8 mouse cellular contexts compared by ENCODE assay signal in genomic region chr4:45108456-45109110, GRCm38 (mm10). TPM values are rescaled to one million over a fixed set of nuclear protein-coding genes. Genes with fewer than 3 reads are reported as not detected.
DNase-seq lines count a peak whose midpoint lies in the region; ATAC-seq and TF ChIP-seq lines count a peak whose summit lies in the region.

No protein-coding gene starts in this region.

- H3K4me1 ChIP-seq in midbrain, embryonic 15.5 days: peaks cover 13% of the 10 kb centered on the region
- H3K4me1 ChIP-seq in midbrain, embryonic 14.5 days (ENCODE audit: control insufficient read depth, insufficient read depth, low read length): peaks cover 8% of the 10 kb centered on the region
- H3K4me1 ChIP-seq in intestine, embryonic 14.5 days (replicated peaks; ENCODE audit: control insufficient read depth, insufficient read depth, low read length): peaks cover 12% of the 10 kb centered on the region
- H3K4me1 ChIP-seq in stomach, embryonic 15.5 days: peaks cover 9% of the 10 kb centered on the region

- H3K9me3 ChIP-seq in midbrain, embryonic 15.5 days: no peaks in the 10 kb centered on the region
- no peaks in the 10 kb centered on the region for H3K9me3 ChIP-seq in midbrain, embryonic 14.5 days (ENCODE audit: control insufficient read depth, low read length)
- H3K9me3 ChIP-seq in intestine, embryonic 14.5 days (ENCODE audit: control insufficient read depth, low read length): no peaks in the 10 kb centered on the region
- H3K9me3 ChIP-seq in stomach, embryonic 15.5 days: no peaks in the 10 kb centered on the region

- H3K4me2 ChIP-seq in midbrain, embryonic 15.5 days: peak overlapping the region; percentile 80
- H3K4me2 ChIP-seq in midbrain, embryonic 14.5 days (ENCODE audit: low read length): no peak overlapping the region
- peak overlapping the region; percentile 23; the same call in 1 of the 2 replicates for H3K4me2 ChIP-seq in intestine, embryonic 14.5 days (ENCODE audit: low read length)
- peak overlapping the region; percentile 66 for H3K4me2 ChIP-seq in stomach, embryonic 15.5 days

- no peak for TF ChIP-seq CTCF in gastrocnemius, adult 2 months (IDR thresholded peaks at IDR 0.05)

- ATAC-seq in midbrain, embryonic 15.5 days (replicated peaks): no peak
- no peak for ATAC-seq in midbrain, embryonic 14.5 days (ENCODE audit: low FRiP score, low TSS enrichment)
- no peak for ATAC-seq in intestine, embryonic 14.5 days (replicated peaks; ENCODE audit: low FRiP score, low TSS enrichment, low read depth)
- ATAC-seq in stomach, embryonic 15.5 days (ENCODE audit: insufficient read depth, low FRiP score, low read depth): no peak

- peaks cover 10% of the 10 kb centered on the region for H3K36me3 ChIP-seq in midbrain, embryonic 15.5 days (replicated peaks)
- peaks cover 13% of the 10 kb centered on the region for H3K36me3 ChIP-seq in midbrain, embryonic 14.5 days (ENCODE audit: control insufficient read depth, insufficient read depth, low read length)
- H3K36me3 ChIP-seq in intestine, embryonic 14.5 days (ENCODE audit: control insufficient read depth, insufficient read depth, low read length): peaks cover 13% of the 10 kb centered on the region
- no peaks in the 10 kb centered on the region for H3K36me3 ChIP-seq in stomach, embryonic 15.5 days

- WGBS in midbrain, embryonic 15.5 days: 67% methylated on average over 8 of the region's 8 CpGs
- 72% methylated on average over 8 of the region's 8 CpGs for WGBS in midbrain, embryonic 14.5 days
- WGBS in intestine, embryonic 14.5 days: 66% methylated on average over 8 of the region's 8 CpGs
- 65% methylated on average over 8 of the region's 8 CpGs for WGBS in stomach, embryonic 15.5 days

- no peak overlapping the region for H3K9ac ChIP-seq in midbrain, embryonic 15.5 days
- no peak overlapping the region for H3K9ac ChIP-seq in midbrain, embryonic 14.5 days (replicated peaks; ENCODE audit: low read length)
- no peak overlapping the region for H3K9ac ChIP-seq in intestine, embryonic 14.5 days (ENCODE audit: low read length)
- H3K9ac ChIP-seq in stomach, embryonic 15.5 days: no peak overlapping the region

- H3K4me3 ChIP-seq in gastrocnemius, adult 2 months: peak overlapping the region; percentile 79
- no peak overlapping the region for H3K4me3 ChIP-seq in midbrain, embryonic 15.5 days
- no peak overlapping the region for H3K4me3 ChIP-seq in midbrain, embryonic 14.5 days (replicated peaks; ENCODE audit: low read depth, low read length)
- 0 out of 2 replicates have a peak overlapping the region, but pooled peaks have one; percentile 79 for H3K4me3 ChIP-seq in intestine, embryonic 14.5 days (ENCODE audit: low read depth, low read length)
- peak overlapping the region; percentile 97; the same call in 1 of the 2 replicates for H3K4me3 ChIP-seq in stomach, embryonic 15.5 days (replicated peaks)

- peak overlapping the region; percentile 89 for H3K27ac ChIP-seq in gastrocnemius, adult 2 months
- no peak overlapping the region for H3K27ac ChIP-seq in midbrain, embryonic 15.5 days
- H3K27ac ChIP-seq in midbrain, embryonic 14.5 days (replicated peaks; ENCODE audit: low read depth, low read length): no peak overlapping the region
- H3K27ac ChIP-seq in intestine, embryonic 14.5 days (ENCODE audit: low read depth): no peak overlapping the region
- no peak overlapping the region for H3K27ac ChIP-seq in stomach, embryonic 15.5 days

- H3K27me3 ChIP-seq in midbrain, embryonic 15.5 days (replicated peaks): no peaks in the 10 kb centered on the region
- H3K27me3 ChIP-seq in midbrain, embryonic 14.5 days (ENCODE audit: control insufficient read depth, insufficient read depth, low read length): no peaks in the 10 kb centered on the region
- no peaks in the 10 kb centered on the region for H3K27me3 ChIP-seq in intestine, embryonic 14.5 days (replicated peaks; ENCODE audit: control insufficient read depth, insufficient read depth, low read length)
- H3K27me3 ChIP-seq in stomach, embryonic 15.5 days (replicated peaks): no peaks in the 10 kb centered on the region

- intact Hi-C loops in gastrocnemius, adult 2 months (cut with DNase I): loop anchor here (5.0 to 10.0 kb wide), 3 partner anchors 91 to 746 kb away; partner anchors contain the start of genes Polr1e and Shb
- intact Hi-C loops in gastrocnemius, postnatal 14 days (cut with DNase I; ENCODE audit: low total_unique reads): no loop called here

- DNase-seq in gastrocnemius, adult 2 months: no peak
- DNase-seq in gastrocnemius, postnatal 14 days: no peak
- DNase-seq in midbrain, embryonic 14.5 days: no peak
- no peak for DNase-seq in intestine, embryonic 14.5 days (ENCODE audit: low spot score)
- DNase-seq in thymus, postnatal 10 days (ENCODE audit: low spot score in 2 of 2): no peak
- DNase-seq in urinary bladder, adult 2 months (ENCODE audit: low spot score): no peak

RNA-seq across cellular contexts. Expression of gene Tomm5, which starts 0.7 kb away (rescaled TPM):
- 10 to 100 TPM; 70.2 to 99.3 TPM for total RNA-seq in gastrocnemius, adult 2 months (2021)
- total RNA-seq in gastrocnemius, postnatal 14 days (2021): 10 to 100 TPM; 68.0 to 69.5 TPM
- polyA plus RNA-seq in midbrain, embryonic 15.5 days (2015; fragmentation: Nextera tagmentation; extraction: Ambion mirVana): 138 and 149 TPM in 2 replicates
- polyA plus RNA-seq in midbrain, embryonic 14.5 days (2014; fragmentation: Nextera tagmentation; extraction: Ambion mirVana): 157 and 179 TPM in 2 replicates
- 346 and 405 TPM in 2 replicates for polyA plus RNA-seq in intestine, embryonic 14.5 days (2014; fragmentation: Nextera tagmentation; extraction: Ambion mirVana)
- 279 and 306 TPM in 2 replicates for polyA plus RNA-seq in stomach, embryonic 15.5 days (2015; fragmentation: Nextera tagmentation; extraction: Ambion mirVana)
- 116 and 146 TPM in 2 replicates for polyA plus RNA-seq in urinary bladder, adult 2 months (2012; rRNA removed)

RNA-seq across cellular contexts. Expression of gene Fbxo10, which starts 24.2 kb away (rescaled TPM):
- 1 to 10 TPM; 2.2 to 2.3 TPM for total RNA-seq in gastrocnemius, adult 2 months (2021)
- 1 to 10 TPM; 3.3 to 4.3 TPM for total RNA-seq in gastrocnemius, postnatal 14 days (2021)
- polyA plus RNA-seq in midbrain, embryonic 15.5 days (2015; fragmentation: Nextera tagmentation; extraction: Ambion mirVana): 20.2 and 21.9 TPM in 2 replicates
- 10.5 and 11.2 TPM in 2 replicates for polyA plus RNA-seq in midbrain, embryonic 14.5 days (2014; fragmentation: Nextera tagmentation; extraction: Ambion mirVana)
- 9.4 and 9.7 TPM in 2 replicates for polyA plus RNA-seq in intestine, embryonic 14.5 days (2014; fragmentation: Nextera tagmentation; extraction: Ambion mirVana)
- polyA plus RNA-seq in stomach, embryonic 15.5 days (2015; fragmentation: Nextera tagmentation; extraction: Ambion mirVana): 10.9 and 12.5 TPM in 2 replicates
- polyA plus RNA-seq in urinary bladder, adult 2 months (2012; rRNA removed): 10.4 and 11.1 TPM in 2 replicates

Comparison
In these comparisons a context has a peak if more than half of its experiments do, and no peak if none do; other contexts are left out.
1. H3K4me3 ChIP-seq: peak in gastrocnemius, adult 2 months (single experiment), intestine, embryonic 14.5 days (single experiment) and stomach, embryonic 15.5 days (single experiment); none in midbrain, embryonic 15.5 days (single experiment) and midbrain, embryonic 14.5 days (single experiment).